Mouse (Mus musculus): ENCODE measurements around the gene Bloc1s6. TPM values are rescaled to one million over a fixed set of nuclear protein-coding genes. Genes with fewer than 3 reads are reported as not detected.
A peak's percentile ranks its signal among the peaks of the same experiment; 100 is the strongest.

Gene Bloc1s6
- polyA plus RNA-seq, 1 experiment = 29.0 TPM

GRCm38 (mm10) chr2:122712848-122713247 lies 25.5 kb upstream of the Bloc1s6 start:
- WGBS = 83% methylated on average over 2 of the region's 2 CpGs
- no peak for DNase-seq
- no peaks in the 10 kb centered on the region for H3K4me1 ChIP-seq (ENCODE audit: control insufficient read depth, insufficient read depth, low read length)
- no peak overlapping the region for H3K4me3 ChIP-seq (replicated peaks; ENCODE audit: extremely low read depth, low read depth, low read length)
- TF ChIP-seq CTCF (IDR thresholded peaks at IDR 0.05; ENCODE audit: insufficient read depth, low read length) (no peak), POLR2A (IDR thresholded peaks at IDR 0.05; ENCODE audit: borderline replicate concordance, extremely low read depth, low read depth, low read length) (no peak)

DNA sequence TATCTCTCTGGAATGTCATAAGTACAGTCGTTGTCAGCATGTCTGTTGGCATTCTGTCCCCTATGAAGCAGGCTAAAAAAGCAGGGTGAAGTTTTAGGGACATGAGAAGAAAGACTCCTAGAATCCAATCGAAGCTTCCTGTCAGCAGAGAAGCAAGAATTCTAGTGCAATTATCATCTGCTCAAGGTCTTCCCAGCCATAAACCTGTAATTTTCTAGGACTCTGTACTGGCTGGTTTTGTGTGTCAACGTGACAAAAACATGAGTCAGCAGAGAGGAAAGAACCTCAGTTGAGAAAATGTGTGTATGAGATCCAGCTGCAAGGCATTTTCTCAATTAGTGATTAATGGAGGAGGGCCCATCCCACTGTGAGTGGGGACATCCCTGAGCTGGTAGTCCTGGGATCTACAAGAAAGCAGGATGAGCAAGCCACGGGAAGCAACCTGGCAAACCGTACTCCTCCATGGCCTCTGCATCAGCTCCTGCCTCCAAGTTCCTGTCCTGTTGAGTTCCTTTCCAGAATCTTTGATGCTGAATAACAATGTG lies 23.1 kb upstream of the Bloc1s6 start:
- 61% methylated on average over 5 of the region's 5 CpGs for whole genome bisulfite sequencing
- H3K4me1 ChIP-seq (ENCODE audit: control insufficient read depth, insufficient read depth, low read length) = no peaks in the 10 kb centered on the region

DNA sequence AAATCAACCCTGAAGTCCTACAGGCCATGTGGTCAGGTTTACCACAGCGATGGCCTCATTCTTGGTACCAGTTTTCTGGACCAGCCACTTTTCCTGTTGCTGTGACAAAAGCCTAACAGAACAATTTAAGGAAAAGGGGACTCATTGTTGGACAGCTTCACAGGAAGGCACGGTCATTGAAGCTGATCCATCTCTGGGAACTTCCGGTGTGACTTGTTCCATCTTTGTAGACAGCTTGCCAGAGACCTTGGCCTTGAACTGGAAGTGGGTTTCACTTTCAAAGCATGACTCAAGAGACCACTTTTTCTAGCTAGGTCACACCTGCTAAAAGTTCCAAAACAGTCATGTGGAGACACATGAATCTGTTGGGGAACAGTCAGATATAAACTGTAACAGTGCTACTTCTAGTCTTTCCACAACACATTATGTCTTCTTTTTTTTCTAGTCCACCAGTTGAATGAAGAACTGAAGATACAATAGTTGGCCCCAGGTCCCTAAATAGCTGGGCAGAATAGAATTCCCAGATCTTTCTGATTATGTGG lies 21.9 kb upstream of the Bloc1s6 start:
- no peak for DNase-seq
- TF ChIP-seq CTCF (IDR thresholded peaks at IDR 0.05; ENCODE audit: insufficient read depth, low read length) (no peak), POLR2A (IDR thresholded peaks at IDR 0.05; ENCODE audit: borderline replicate concordance, extremely low read depth, low read depth, low read length) (no peak)
- no peaks in the 10 kb centered on the region for H3K4me1 ChIP-seq (ENCODE audit: control insufficient read depth, insufficient read depth, low read length)
- WGBS = 60% methylated on average over 3 of the region's 3 CpGs
- no peak overlapping the region for H3K4me3 ChIP-seq (replicated peaks; ENCODE audit: extremely low read depth, low read depth, low read length)

More for the DNA sequence above, 23.1 kb upstream of the Bloc1s6 start:
- TF ChIP-seq CTCF (IDR thresholded peaks at IDR 0.05; ENCODE audit: insufficient read depth, low read length) (no peak), POLR2A (IDR thresholded peaks at IDR 0.05; ENCODE audit: borderline replicate concordance, extremely low read depth, low read depth, low read length) (no peak)
- no peak overlapping the region for H3K4me3 ChIP-seq (replicated peaks; ENCODE audit: extremely low read depth, low read depth, low read length)
- DNase-seq = no peak

- Histone ChIP-seq H3K4me1 (ENCODE audit: control insufficient read depth, insufficient read depth, low read length) (no peaks in the 10 kb centered on the region), H3K4me3 (replicated peaks; ENCODE audit: extremely low read depth, low read depth, low read length) (no peak overlapping the region)
- TF ChIP-seq POLR2A (IDR thresholded peaks at IDR 0.05; ENCODE audit: borderline replicate concordance, extremely low read depth, low read depth, low read length) = no peak
- TF ChIP-seq CTCF (IDR thresholded peaks at IDR 0.05; ENCODE audit: insufficient read depth, low read length) = no peak
- 35% methylated on average over 1 of the region's 1 CpGs for WGBS
- no peak for DNase-seq
These were observed 19.1 kb upstream of the Bloc1s6 start for GRCm38 (mm10) chr2:122719232-122719631.

- TF ChIP-seq CTCF (IDR thresholded peaks at IDR 0.05; ENCODE audit: insufficient read depth, low read length) (no peak), POLR2A (IDR thresholded peaks at IDR 0.05; ENCODE audit: borderline replicate concordance, extremely low read depth, low read depth, low read length) (no peak)
- WGBS = 61% methylated on average over 3 of the region's 3 CpGs
- no peak for DNase-seq
- Histone ChIP-seq H3K4me1 (ENCODE audit: control insufficient read depth, insufficient read depth, low read length) (no peaks in the 10 kb centered on the region), H3K4me3 (replicated peaks; ENCODE audit: extremely low read depth, low read depth, low read length) (no peak overlapping the region)
These were observed 17.7 kb upstream of the Bloc1s6 start for GRCm38 (mm10) chr2:122720564-122720963.

GRCm38 (mm10) chr2:122725604-122726003 lies 12.7 kb upstream of the Bloc1s6 start:
- Histone ChIP-seq H3K4me1 (ENCODE audit: control insufficient read depth, insufficient read depth, low read length) (no peaks in the 10 kb centered on the region), H3K4me3 (replicated peaks; ENCODE audit: extremely low read depth, low read depth, low read length) (no peak overlapping the region)
- WGBS = 53% methylated on average over 10 of the region's 10 CpGs
- DNase-seq = peak; percentile 31
- peak; percentile 67 for TF ChIP-seq CTCF (IDR thresholded peaks at IDR 0.05; ENCODE audit: insufficient read depth, low read length)
- no peak for TF ChIP-seq POLR2A (IDR thresholded peaks at IDR 0.05; ENCODE audit: borderline replicate concordance, extremely low read depth, low read depth, low read length)

GRCm38 (mm10) chr2:122731456-122731855 lies 6.8 kb upstream of the Bloc1s6 start:
- no peak for DNase-seq
- Histone ChIP-seq H3K4me1 (ENCODE audit: control insufficient read depth, insufficient read depth, low read length) (no peaks in the 10 kb centered on the region), H3K4me3 (replicated peaks; ENCODE audit: extremely low read depth, low read depth, low read length) (no peak overlapping the region)
- TF ChIP-seq CTCF (IDR thresholded peaks at IDR 0.05; ENCODE audit: insufficient read depth, low read length) = no peak
- no peak for TF ChIP-seq POLR2A (IDR thresholded peaks at IDR 0.05; ENCODE audit: borderline replicate concordance, extremely low read depth, low read depth, low read length)
- 44% methylated on average over 2 of the region's 2 CpGs for WGBS

DNA sequence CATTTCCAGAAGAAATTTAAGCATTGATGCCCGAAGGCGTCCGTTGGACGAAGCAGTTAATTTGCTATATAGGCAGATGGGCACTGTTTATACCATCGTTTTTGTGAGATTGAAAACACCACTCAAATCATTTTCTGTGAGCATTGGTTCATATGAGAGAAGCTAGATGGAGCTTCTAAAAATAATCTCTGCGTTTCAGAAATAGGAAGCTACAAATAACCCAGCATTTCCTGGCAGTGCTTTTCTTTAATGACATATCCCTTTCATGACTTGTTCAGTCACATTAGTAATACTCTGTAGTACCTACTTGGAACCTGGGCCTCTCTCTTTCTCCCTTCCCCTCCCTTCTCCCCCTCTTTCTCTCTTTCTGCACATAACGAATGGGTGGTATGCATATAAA lies 720 bp downstream of the Bloc1s6 start:
- Histone ChIP-seq H3K4me1 (ENCODE audit: control insufficient read depth, insufficient read depth, low read length) (peaks cover 5% of the 10 kb centered on the region; the same call in 1 of the 2 replicates), H3K4me3 (replicated peaks; ENCODE audit: extremely low read depth, low read depth, low read length) (peak overlapping the region; percentile 100)
- 22% methylated on average over 7 of the region's 7 CpGs for WGBS
- no peak for DNase-seq
- TF ChIP-seq CTCF (IDR thresholded peaks at IDR 0.05; ENCODE audit: insufficient read depth, low read length) = no peak
- no peak for TF ChIP-seq POLR2A (IDR thresholded peaks at IDR 0.05; ENCODE audit: borderline replicate concordance, extremely low read depth, low read depth, low read length)

DNA sequence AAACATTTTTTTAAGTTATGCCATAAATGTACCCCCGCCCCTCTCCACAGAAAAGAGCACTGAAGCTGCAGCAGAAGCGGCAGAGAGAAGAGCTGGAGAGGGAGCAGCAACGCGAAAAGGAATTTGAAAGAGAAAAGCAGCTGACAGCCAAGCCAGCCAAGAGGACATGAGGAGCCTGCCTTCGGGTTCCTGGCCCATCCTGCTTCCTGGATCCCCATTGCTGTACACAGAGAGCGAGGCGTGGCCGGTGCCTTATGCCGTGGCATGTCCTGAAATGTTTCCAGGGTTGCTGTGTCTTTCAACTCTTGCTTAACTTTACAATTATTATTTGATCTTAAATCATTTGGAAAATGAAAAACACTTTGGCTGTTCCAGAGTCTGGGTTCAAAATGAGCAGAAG lies 8.2 kb downstream of the Bloc1s6 start:
- DNase-seq = no peak
- TF ChIP-seq POLR2A (IDR thresholded peaks at IDR 0.05; ENCODE audit: borderline replicate concordance, extremely low read depth, low read depth, low read length) = no peak
- TF ChIP-seq CTCF (IDR thresholded peaks at IDR 0.05; ENCODE audit: insufficient read depth, low read length) = no peak
- Histone ChIP-seq H3K4me1 (ENCODE audit: control insufficient read depth, insufficient read depth, low read length) (no peaks in the 10 kb centered on the region), H3K4me3 (replicated peaks; ENCODE audit: extremely low read depth, low read depth, low read length) (peak overlapping the region; percentile 53)
- 59% methylated on average over 9 of the region's 9 CpGs for WGBS

GRCm38 (mm10) chr2:122753739-122754343 lies 15.5 kb downstream of the Bloc1s6 start:
- peak; percentile 49 for DNase-seq
- Histone ChIP-seq H3K4me1 (ENCODE audit: control insufficient read depth, insufficient read depth, low read length) (no peaks in the 10 kb centered on the region), H3K4me3 (replicated peaks; ENCODE audit: extremely low read depth, low read depth, low read length) (no peak overlapping the region)
- TF ChIP-seq POLR2A (IDR thresholded peaks at IDR 0.05; ENCODE audit: borderline replicate concordance, extremely low read depth, low read depth, low read length) (no peak), CTCF (IDR thresholded peaks at IDR 0.05; ENCODE audit: insufficient read depth, low read length) (peak; percentile 95)
- 14% methylated on average over 7 of the region's 7 CpGs for WGBS

Data from lung, adult 2 months (tissue).